Mouse (Mus musculus): ENCODE data around the gene Ptprd. TPM values are rescaled to one million over a fixed set of nuclear protein-coding genes. Genes with fewer than 3 reads are reported as not detected.

Ptprd gene
- polyA plus RNA-seq, 1 experiment from 2014 or later, result 14.9 TPM

DNA sequence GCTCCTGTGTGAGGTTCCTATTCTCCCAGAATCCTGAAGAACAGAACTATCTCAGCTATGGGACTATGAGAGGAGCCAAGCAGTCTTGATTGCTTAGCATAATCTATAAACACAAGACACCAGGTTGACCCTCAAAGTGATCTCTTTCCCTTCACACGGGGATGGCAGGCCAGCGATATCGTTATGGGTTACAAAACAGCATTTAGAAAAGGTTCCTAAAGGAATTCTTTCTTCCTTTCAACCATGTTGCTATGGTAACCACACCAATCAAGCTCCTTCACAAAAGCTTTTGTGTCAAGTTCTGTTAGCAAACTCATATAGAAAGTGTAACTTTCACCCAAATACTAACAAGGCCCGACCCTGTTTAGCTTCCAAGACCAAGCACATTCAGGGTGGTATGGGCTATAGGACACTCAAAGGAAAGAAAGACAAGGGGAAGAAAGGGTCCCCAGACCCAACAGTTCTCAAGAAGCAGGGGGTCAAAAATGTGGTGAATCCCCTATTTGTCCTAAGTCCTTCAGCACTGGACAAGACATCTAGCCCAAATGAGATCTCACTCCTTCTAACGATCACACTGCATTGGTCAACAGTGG is 1805.8 kb downstream of the Ptprd start:
- WGBS, result 45% methylated on average over 5 of the region's 5 CpGs
- no peak for ATAC-seq
- no peaks in the 10 kb centered on the region for H3K27me3 ChIP-seq (replicated peaks; ENCODE audit: insufficient read depth, low read length)

DNA sequence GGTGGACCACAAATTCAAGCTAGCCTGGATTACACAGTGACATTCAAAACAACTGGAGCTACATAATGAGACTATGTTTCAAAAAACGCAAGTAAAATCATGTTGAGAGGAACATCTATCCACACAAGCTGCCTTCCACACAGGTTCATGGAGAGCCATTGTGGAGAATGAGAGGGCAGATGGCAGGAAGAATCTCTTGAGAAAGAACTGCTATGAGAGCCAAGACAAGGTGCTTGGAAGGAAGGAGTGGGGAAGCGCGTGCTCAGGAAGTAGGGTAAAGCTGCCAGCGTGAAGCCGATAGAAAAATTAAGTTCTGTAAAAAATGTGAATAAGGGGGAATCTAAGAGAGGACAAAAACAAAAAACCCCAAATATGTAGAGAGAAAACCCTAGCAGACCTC is 1808.5 kb downstream of the Ptprd start:
- TF ChIP-seq CTCF (IDR thresholded peaks at IDR 0.05) (no peak), EP300 (IDR thresholded peaks at IDR 0.05) (no peak)
- Histone ChIP-seq H3K9me3 (ENCODE audit: low read length) (no peaks in the 10 kb centered on the region), H3K27me3 (replicated peaks; ENCODE audit: insufficient read depth, low read length) (no peaks in the 10 kb centered on the region), H3K27ac (ENCODE audit: low read length) (no peak overlapping the region), H3K4me1 (ENCODE audit: insufficient read depth, low read depth, low read length) (no peaks in the 10 kb centered on the region), H3K9ac (replicated peaks; ENCODE audit: low read depth) (no peak overlapping the region), H3K36me3 (ENCODE audit: insufficient read depth, low read length) (no peaks in the 10 kb centered on the region), H3K4me3 (ENCODE audit: low read depth, low read length) (no peak overlapping the region), H3K4me2 (replicated peaks; ENCODE audit: low read depth, low read length) (no peak overlapping the region)
- ATAC-seq (no peak), DNase-seq (ENCODE audit: low spot score) (no peak)
- WGBS, result 86% methylated on average over 5 of the region's 5 CpGs

More for the DNA sequence above, 1805.8 kb downstream of the Ptprd start:
- TF ChIP-seq EP300 (IDR thresholded peaks at IDR 0.05) (no peak), CTCF (IDR thresholded peaks at IDR 0.05) (no peak)
- Histone ChIP-seq H3K4me1 (ENCODE audit: insufficient read depth, low read depth, low read length) (no peaks in the 10 kb centered on the region), H3K9ac (replicated peaks; ENCODE audit: low read depth) (no peak overlapping the region), H3K4me3 (ENCODE audit: low read depth, low read length) (no peak overlapping the region), H3K9me3 (ENCODE audit: low read length) (no peaks in the 10 kb centered on the region), H3K36me3 (ENCODE audit: insufficient read depth, low read length) (no peaks in the 10 kb centered on the region), H3K4me2 (replicated peaks; ENCODE audit: low read depth, low read length) (no peak overlapping the region), H3K27ac (ENCODE audit: low read length) (no peak overlapping the region)
- DNase-seq (ENCODE audit: low spot score), result no peak

DNA sequence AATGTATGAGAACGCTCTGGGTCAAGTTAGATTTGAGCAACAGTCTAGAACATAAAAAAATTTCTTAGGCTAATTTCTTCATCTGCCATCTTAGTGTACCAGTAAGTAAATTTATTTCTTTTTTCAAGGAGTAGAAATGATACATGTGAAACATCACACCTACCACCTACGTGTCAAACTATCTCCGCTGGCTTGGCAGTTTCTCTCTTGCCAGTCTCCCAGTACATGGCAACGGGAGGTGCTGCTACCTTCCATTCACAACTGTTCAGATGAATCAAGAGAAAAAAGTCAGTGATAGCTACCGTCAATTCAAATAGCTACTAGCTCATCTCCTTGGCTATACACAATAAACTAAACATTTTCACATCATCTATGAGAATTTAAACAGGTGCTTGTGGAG is 1823.9 kb downstream of the Ptprd start:
- H3K9me3 ChIP-seq (ENCODE audit: low read length), result no peaks in the 10 kb centered on the region
- H3K27me3 ChIP-seq (replicated peaks; ENCODE audit: insufficient read depth, low read length), result no peaks in the 10 kb centered on the region
- no peaks in the 10 kb centered on the region for H3K36me3 ChIP-seq (ENCODE audit: insufficient read depth, low read length)
- H3K4me2 ChIP-seq (replicated peaks; ENCODE audit: low read depth, low read length), result no peak overlapping the region
- ATAC-seq (no peak), DNase-seq (ENCODE audit: low spot score) (no peak)
- H3K9ac ChIP-seq (replicated peaks; ENCODE audit: low read depth), result no peak overlapping the region
- H3K27ac ChIP-seq (ENCODE audit: low read length), result no peak overlapping the region
- H3K4me1 ChIP-seq (ENCODE audit: insufficient read depth, low read depth, low read length), result no peaks in the 10 kb centered on the region
- 70% methylated on average over 5 of the region's 5 CpGs for WGBS
- no peak overlapping the region for H3K4me3 ChIP-seq (ENCODE audit: low read depth, low read length)
- TF ChIP-seq EP300 (IDR thresholded peaks at IDR 0.05), result no peak
- TF ChIP-seq CTCF (IDR thresholded peaks at IDR 0.05), result no peak

DNA sequence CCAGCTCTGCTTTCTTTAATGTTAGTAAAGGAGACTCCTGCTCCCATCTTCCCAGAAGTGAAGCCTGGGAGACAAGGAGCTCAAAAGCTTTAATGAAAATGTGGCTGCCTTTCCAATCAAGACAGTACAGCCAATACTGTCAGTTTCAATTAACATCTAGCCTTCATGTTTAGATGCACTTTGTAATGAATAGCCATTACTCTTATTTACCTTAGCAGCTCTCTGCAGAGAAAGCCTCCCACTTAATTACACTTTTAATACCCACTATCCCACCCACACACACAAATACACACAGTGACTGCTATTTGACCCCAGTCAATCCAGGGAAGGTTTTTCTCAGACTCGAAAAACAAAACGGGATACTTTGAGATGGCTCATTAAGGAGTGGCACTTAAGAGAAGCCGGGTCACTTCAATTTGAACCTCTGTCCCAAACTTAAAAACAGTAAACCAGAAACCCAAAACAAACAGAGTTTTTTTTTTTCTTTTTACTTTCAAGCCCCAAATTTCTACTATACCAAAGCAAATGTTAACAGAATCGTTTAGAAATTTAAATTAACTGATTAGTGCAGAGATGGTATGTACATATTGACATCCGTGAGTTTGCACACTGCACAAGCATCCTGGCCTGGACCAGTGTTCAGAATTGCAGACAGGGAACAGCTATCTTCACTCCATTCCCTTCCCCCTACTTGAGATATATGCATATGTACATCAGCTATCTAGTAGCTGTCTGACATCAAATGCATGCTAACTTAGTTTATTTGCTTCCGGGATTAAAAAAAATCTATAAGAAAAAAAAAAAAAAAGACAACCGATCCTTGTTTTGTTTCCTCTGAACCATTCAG is 1824.6 kb downstream of the Ptprd start:
- Histone ChIP-seq H3K36me3 (ENCODE audit: insufficient read depth, low read length) (no peaks in the 10 kb centered on the region), H3K27me3 (replicated peaks; ENCODE audit: insufficient read depth, low read length) (no peaks in the 10 kb centered on the region), H3K9me3 (ENCODE audit: low read length) (no peaks in the 10 kb centered on the region), H3K9ac (replicated peaks; ENCODE audit: low read depth) (no peak overlapping the region), H3K4me3 (ENCODE audit: low read depth, low read length) (no peak overlapping the region), H3K27ac (ENCODE audit: low read length) (no peak overlapping the region), H3K4me1 (ENCODE audit: insufficient read depth, low read depth, low read length) (no peaks in the 10 kb centered on the region), H3K4me2 (replicated peaks; ENCODE audit: low read depth, low read length) (no peak overlapping the region)
- TF ChIP-seq CTCF (IDR thresholded peaks at IDR 0.05) (no peak), EP300 (IDR thresholded peaks at IDR 0.05) (no peak)
- WGBS, result 54% methylated on average over 7 of the region's 7 CpGs
- ATAC-seq (no peak), DNase-seq (ENCODE audit: low spot score) (no peak)

DNA sequence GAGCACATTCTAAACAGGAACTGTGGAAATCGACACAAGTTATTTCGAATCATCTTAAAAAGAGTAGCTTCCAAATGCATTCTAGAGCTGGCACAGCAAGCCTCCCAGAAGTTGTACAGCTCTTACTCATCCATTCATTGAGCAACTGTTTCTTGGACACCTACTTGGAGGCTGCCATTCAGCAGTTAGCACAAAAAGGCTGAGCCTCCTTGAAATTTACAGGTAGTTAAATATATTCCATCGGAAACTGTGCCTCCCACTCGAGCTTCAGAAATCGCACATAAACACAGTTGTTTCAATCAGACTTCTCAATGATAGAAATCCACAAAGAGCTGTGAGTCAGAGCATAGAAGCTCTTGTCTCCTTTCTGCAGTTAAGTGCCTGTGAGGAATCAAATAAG is 1825.9 kb downstream of the Ptprd start:
- WGBS, result 90% methylated on average over 5 of the region's 5 CpGs
- no peak for ATAC-seq
- H3K9me3 ChIP-seq (ENCODE audit: low read length), result no peaks in the 10 kb centered on the region

DNA sequence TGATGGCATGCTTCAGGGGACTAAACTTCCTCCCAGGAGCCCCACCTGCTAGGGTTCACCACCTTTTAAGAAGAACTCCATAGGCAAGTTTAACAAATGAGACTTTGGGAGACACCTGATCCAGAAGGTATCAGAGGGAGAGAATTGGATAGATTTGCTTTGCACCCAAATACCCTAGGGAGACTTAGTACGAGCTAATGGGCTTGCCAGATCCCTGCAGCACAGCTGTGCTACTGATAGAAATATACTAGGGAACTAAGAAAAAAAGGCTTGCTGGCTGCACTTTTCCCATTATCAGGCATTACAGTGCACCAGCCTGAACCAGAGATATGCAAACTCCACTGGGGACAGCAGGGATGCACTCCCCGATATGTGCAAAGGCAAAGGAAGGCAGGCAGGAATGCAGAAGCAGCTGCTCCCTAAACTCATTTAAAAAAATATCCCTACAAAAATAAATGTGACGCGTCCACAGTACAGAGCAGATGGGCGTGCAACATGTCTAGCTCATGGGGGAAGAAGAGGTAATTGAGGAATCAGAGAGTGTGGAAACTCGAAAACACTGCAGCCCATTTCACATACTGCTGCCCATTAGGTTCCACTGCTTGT is 1831.3 kb downstream of the Ptprd start:
- DNase-seq (ENCODE audit: low spot score) (no peak), ATAC-seq (no peak)
- Histone ChIP-seq H3K4me3 (ENCODE audit: low read depth, low read length) (no peak overlapping the region), H3K4me2 (replicated peaks; ENCODE audit: low read depth, low read length) (no peak overlapping the region), H3K27ac (ENCODE audit: low read length) (no peak overlapping the region), H3K9me3 (ENCODE audit: low read length) (no peaks in the 10 kb centered on the region), H3K27me3 (replicated peaks; ENCODE audit: insufficient read depth, low read length) (no peaks in the 10 kb centered on the region), H3K36me3 (ENCODE audit: insufficient read depth, low read length) (no peaks in the 10 kb centered on the region), H3K4me1 (ENCODE audit: insufficient read depth, low read depth, low read length) (no peaks in the 10 kb centered on the region), H3K9ac (replicated peaks; ENCODE audit: low read depth) (no peak overlapping the region)
- 86% methylated on average over 6 of the region's 6 CpGs for WGBS
- no peak for TF ChIP-seq CTCF (IDR thresholded peaks at IDR 0.05)
- TF ChIP-seq EP300 (IDR thresholded peaks at IDR 0.05), result no peak

More for the DNA sequence above, 1825.9 kb downstream of the Ptprd start:
- Histone ChIP-seq H3K27ac (ENCODE audit: low read length) (no peak overlapping the region), H3K27me3 (replicated peaks; ENCODE audit: insufficient read depth, low read length) (no peaks in the 10 kb centered on the region), H3K4me1 (ENCODE audit: insufficient read depth, low read depth, low read length) (no peaks in the 10 kb centered on the region), H3K36me3 (ENCODE audit: insufficient read depth, low read length) (no peaks in the 10 kb centered on the region), H3K4me2 (replicated peaks; ENCODE audit: low read depth, low read length) (no peak overlapping the region), H3K4me3 (ENCODE audit: low read depth, low read length) (no peak overlapping the region), H3K9ac (replicated peaks; ENCODE audit: low read depth) (no peak overlapping the region)
- no peak for DNase-seq (ENCODE audit: low spot score)
- TF ChIP-seq EP300 (IDR thresholded peaks at IDR 0.05) (no peak), CTCF (IDR thresholded peaks at IDR 0.05) (no peak)

All from lung, postnatal 0 days (tissue).